Mouse (Mus musculus) testis, postnatal 14 days (tissue): ENCODE data around the gene Htr7.

ENCODE experiments used
- DNase-seq: peaks from one replicate; pipeline ENCODE4 v3.0.0; 2021; ENCODE audit warnings: low spot score

Gene Htr7

DNA sequence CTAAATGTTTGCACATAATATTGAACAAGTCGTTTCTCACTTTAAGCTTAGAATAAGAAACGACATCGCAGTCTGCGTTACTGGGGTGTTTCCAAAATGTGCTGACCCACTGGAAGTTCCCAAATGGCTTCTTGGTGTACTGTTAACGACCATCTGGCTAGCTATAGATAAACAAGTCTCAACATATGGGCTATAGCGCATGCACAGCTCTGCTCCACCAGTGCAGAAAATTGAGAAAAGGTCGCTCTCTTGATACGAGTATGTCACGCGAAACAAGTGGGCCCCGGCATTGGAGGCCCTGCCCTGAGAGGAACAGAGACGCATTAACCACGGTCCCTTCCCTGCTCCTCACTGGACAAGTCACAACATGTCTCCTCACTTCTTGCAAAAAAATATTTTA, 101.6 kb downstream of the Htr7 start:
- DNase-seq, result no peak

DNA sequence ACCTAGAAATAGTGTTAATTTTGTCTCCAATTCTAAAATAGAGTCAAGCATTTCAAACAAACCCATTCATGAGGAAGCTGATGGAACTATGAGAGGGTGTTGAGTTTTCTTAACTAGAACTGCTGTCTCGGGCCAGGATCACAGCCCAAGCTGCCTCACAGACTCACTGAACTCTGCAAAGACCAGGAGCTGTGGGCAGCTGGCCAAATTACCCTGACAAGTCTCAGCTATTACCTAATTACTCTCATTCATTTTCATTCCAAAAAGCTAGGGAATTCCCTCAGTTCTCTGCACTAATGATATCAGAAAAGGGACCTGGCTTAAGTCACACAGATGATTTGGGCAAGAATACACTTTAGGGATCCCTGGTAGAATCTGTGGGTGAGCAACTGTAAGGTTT, 107.4 kb downstream of the Htr7 start:
- no peak for DNase-seq

DNA sequence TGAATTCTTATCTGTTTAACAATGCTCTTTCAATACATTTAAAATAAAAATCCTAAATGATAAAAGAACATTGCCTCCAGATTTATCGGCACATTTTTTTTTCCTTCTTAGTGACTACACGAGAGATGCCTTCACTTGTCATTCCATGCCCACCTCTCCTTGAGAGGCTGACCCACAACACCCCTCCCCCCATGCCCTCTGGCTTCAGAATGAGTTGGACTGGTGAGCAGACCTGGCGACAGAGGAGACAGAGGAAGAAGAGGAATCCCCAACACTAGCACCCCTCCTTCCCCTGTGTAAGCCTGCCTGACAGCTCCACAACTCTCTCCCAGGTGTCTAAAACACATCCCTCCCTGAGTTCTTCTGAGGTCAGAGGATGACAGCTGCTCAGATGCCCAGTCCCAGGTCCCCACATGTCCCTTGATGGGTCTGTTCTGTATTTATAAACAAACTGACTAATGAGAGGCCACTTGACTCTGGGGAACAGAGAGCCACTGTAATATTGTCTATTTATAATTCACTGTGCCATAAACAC, 132.3 kb downstream of the Htr7 start:
- DNase-seq, result no peak

DNA sequence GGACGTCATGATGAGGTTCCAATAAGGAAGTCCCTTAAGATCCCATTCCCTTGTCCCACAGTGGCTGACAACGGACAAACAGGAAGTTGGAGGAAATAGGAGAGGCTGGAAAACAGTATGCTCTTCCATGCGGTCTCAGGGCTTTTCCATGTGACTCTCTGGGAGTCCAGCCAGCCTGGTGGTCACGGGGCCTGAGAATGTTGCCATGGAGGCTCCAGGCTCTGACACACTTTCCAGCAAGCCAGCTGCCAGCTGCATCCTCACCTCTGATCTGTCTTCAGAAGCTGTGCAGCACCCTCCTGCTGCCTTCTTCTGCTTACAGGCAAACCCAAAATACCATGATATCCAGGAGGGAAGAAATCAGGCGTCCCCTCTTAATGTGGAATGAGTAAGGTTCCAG, 132.9 kb downstream of the Htr7 start:
- DNase-seq, result no peak
